Mouse (Mus musculus): ENCODE measurements around the gene Tbc1d4.

DNA sequence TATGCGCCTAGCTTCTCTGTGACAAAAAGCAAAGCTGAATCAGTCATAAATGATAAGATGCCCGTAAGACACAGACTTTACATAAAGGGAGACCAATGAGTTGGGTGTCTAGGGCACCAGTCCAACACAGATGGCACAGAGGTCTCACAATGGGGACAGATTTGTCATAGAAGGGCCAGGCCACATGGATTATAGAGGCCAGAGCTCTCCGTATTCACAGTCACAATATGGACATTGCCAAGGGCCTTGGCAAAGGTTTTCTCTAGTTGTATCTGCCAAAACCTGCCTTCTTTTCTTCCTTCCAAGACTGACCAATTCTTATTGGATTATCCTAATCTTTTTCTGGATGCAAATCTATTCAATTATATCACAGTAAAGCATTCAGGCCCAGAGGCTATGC, 171.1 kb downstream of the Tbc1d4 start:
- TF ChIP-seq CTCF (IDR thresholded peaks at IDR 0.05; ENCODE audit: low read depth, low read length): no peak
- TF ChIP-seq POLR2A (IDR thresholded peaks at IDR 0.05; ENCODE audit: extremely low read depth, insufficient read depth, low read length): no peak
